Mouse (Mus musculus) erythroblast, embryonic 14.5 days (primary cell): ENCODE measurements around the gene Krtap1-5.

ENCODE experiments used
- GATA1 ChIP-seq: IDR thresholded peaks from 2 replicates; pipeline ENCODE4 v1.6.1; 2012; ENCODE audit warnings: low read length, inconsistent platforms, mixed read lengths
- TAL1 ChIP-seq: IDR thresholded peaks from 3 replicates; pipeline ENCODE4 v1.6.1; 2012; ENCODE audit warnings: low read length, inconsistent platforms, mixed read lengths

- TF ChIP-seq GATA1, result no peak
- no peak for TF ChIP-seq TAL1
Observed at GRCm38 (mm10) chr11:99573164-99573563, 7.7 kb downstream of the Krtap1-5 start.
